Mouse (Mus musculus) stomach, postnatal 0 days (tissue): ENCODE results near the gene Shc2.

Source experiments
- CTCF ChIP-seq: IDR thresholded peaks from 2 replicates; pipeline ENCODE4 v1.5.1; 2016; ENCODE audit warnings: antibody characterized with exemption, low read depth, mild to moderate bottlenecking, moderate library complexity
- EP300 ChIP-seq: optimal IDR thresholded peaks from 2 replicates; pipeline ENCODE3; 2016; ENCODE audit warnings: antibody characterized with exemption

GRCm38 (mm10) chr10:79594111-79594510, 43.6 kb downstream of the Shc2 start:
- no peak for TF ChIP-seq EP300
- TF ChIP-seq CTCF, result no peak
